Mouse (Mus musculus): ENCODE measurements around the gene Sgip1. TPM values are rescaled to one million over a fixed set of nuclear protein-coding genes. Genes with fewer than 3 reads are reported as not detected.
A peak's percentile ranks its signal among the peaks of the same experiment; 100 is the strongest.

Gene Sgip1
- 0.34 and 0.60 TPM in 2 replicates for polyA plus RNA-seq (2015; fragmentation: Nextera tagmentation; extraction: Ambion mirVana)

- no peak for ATAC-seq
- no peak within 1 kb of the TSS for H3K4me3 ChIP-seq (ENCODE audit: low read depth, low read length)
- no peak for TF ChIP-seq CTCF (IDR thresholded peaks at IDR 0.05; ENCODE audit: low read depth)
- no peak for TF ChIP-seq EP300 (IDR thresholded peaks at IDR 0.05; ENCODE audit: low read depth)
- H3K36me3 ChIP-seq (replicated peaks; ENCODE audit: insufficient read depth, low read length): no peaks in the 10 kb centered on the region
- no peak within 1 kb of the TSS for H3K4me2 ChIP-seq (ENCODE audit: low read depth, low read length)
- no peak within 1 kb of the TSS for H3K9ac ChIP-seq (replicated peaks)
- no peaks in the 10 kb centered on the region for H3K4me1 ChIP-seq (ENCODE audit: insufficient read depth)
- no peak for DNase-seq
- WGBS (ENCODE audit: insufficient replicate concordance): 57% methylated on average over 8 of the region's 8 CpGs
- H3K27me3 ChIP-seq (ENCODE audit: insufficient read depth, low read length): no peaks in the 10 kb centered on the region
- H3K27ac ChIP-seq (ENCODE audit: low read depth): no peak within 1 kb of the TSS
- H3K9me3 ChIP-seq (ENCODE audit: low read length): no peaks in the 10 kb centered on the region
Measured at GRCm38 (mm10) chr4:102741287-102741686, at the start of gene Sgip1. Gene Sgip1, plus strand, starts transcription at chr4:102741297.

- peak; percentile 70 for ATAC-seq
- Histone ChIP-seq H3K4me1 (ENCODE audit: insufficient read depth) (no peaks in the 10 kb centered on the region), H3K4me3 (ENCODE audit: low read depth, low read length) (no peak overlapping the region), H3K36me3 (replicated peaks; ENCODE audit: insufficient read depth, low read length) (no peaks in the 10 kb centered on the region), H3K27me3 (ENCODE audit: insufficient read depth, low read length) (no peaks in the 10 kb centered on the region), H3K27ac (ENCODE audit: low read depth) (no peak overlapping the region), H3K9ac (replicated peaks) (no peak overlapping the region), H3K4me2 (ENCODE audit: low read depth, low read length) (no peak overlapping the region), H3K9me3 (ENCODE audit: low read length) (no peaks in the 10 kb centered on the region)
- no peak for TF ChIP-seq EP300 (IDR thresholded peaks at IDR 0.05; ENCODE audit: low read depth)
- TF ChIP-seq CTCF (IDR thresholded peaks at IDR 0.05; ENCODE audit: low read depth): no peak
- WGBS (ENCODE audit: insufficient replicate concordance): 58% methylated on average over 4 of the region's 4 CpGs
- DNase-seq: no peak
Measured at GRCm38 (mm10) chr4:102691402-102691801, 49.7 kb upstream of the Sgip1 start.

GRCm38 (mm10) chr4:102697966-102698365 is 43.1 kb upstream of the Sgip1 start:
- Histone ChIP-seq H3K9ac (replicated peaks) (no peak overlapping the region), H3K4me1 (ENCODE audit: insufficient read depth) (no peaks in the 10 kb centered on the region), H3K27ac (ENCODE audit: low read depth) (no peak overlapping the region), H3K27me3 (ENCODE audit: insufficient read depth, low read length) (no peaks in the 10 kb centered on the region), H3K36me3 (replicated peaks; ENCODE audit: insufficient read depth, low read length) (no peaks in the 10 kb centered on the region), H3K4me3 (ENCODE audit: low read depth, low read length) (no peak overlapping the region), H3K4me2 (ENCODE audit: low read depth, low read length) (no peak overlapping the region), H3K9me3 (ENCODE audit: low read length) (no peaks in the 10 kb centered on the region)
- no peak for ATAC-seq
- DNase-seq: no peak
- TF ChIP-seq CTCF (IDR thresholded peaks at IDR 0.05; ENCODE audit: low read depth): no peak
- WGBS (ENCODE audit: insufficient replicate concordance): 87% methylated on average over 7 of the region's 7 CpGs

GRCm38 (mm10) chr4:102711731-102712130 is 29.4 kb upstream of the Sgip1 start:
- Histone ChIP-seq H3K36me3 (replicated peaks; ENCODE audit: insufficient read depth, low read length) (no peaks in the 10 kb centered on the region), H3K4me1 (ENCODE audit: insufficient read depth) (no peaks in the 10 kb centered on the region), H3K9ac (replicated peaks) (no peak overlapping the region), H3K27me3 (ENCODE audit: insufficient read depth, low read length) (no peaks in the 10 kb centered on the region), H3K4me2 (ENCODE audit: low read depth, low read length) (no peak overlapping the region), H3K4me3 (ENCODE audit: low read depth, low read length) (no peak overlapping the region), H3K27ac (ENCODE audit: low read depth) (no peak overlapping the region), H3K9me3 (ENCODE audit: low read length) (no peaks in the 10 kb centered on the region)
- TF ChIP-seq EP300 (IDR thresholded peaks at IDR 0.05; ENCODE audit: low read depth) (no peak), CTCF (IDR thresholded peaks at IDR 0.05; ENCODE audit: low read depth) (no peak)
- WGBS (ENCODE audit: insufficient replicate concordance): 47% methylated on average over 4 of the region's 4 CpGs
- ATAC-seq (no peak), DNase-seq (no peak)

- Histone ChIP-seq H3K27me3 (ENCODE audit: insufficient read depth, low read length) (no peaks in the 10 kb centered on the region), H3K36me3 (replicated peaks; ENCODE audit: insufficient read depth, low read length) (no peaks in the 10 kb centered on the region), H3K4me1 (ENCODE audit: insufficient read depth) (no peaks in the 10 kb centered on the region), H3K9ac (replicated peaks) (no peak overlapping the region), H3K4me3 (ENCODE audit: low read depth, low read length) (no peak overlapping the region), H3K27ac (ENCODE audit: low read depth) (no peak overlapping the region), H3K9me3 (ENCODE audit: low read length) (no peaks in the 10 kb centered on the region), H3K4me2 (ENCODE audit: low read depth, low read length) (no peak overlapping the region)
- TF ChIP-seq CTCF (IDR thresholded peaks at IDR 0.05; ENCODE audit: low read depth) (0 out of 2 replicates have a peak, but pooled peaks have one; percentile 4), EP300 (IDR thresholded peaks at IDR 0.05; ENCODE audit: low read depth) (no peak)
- DNase-seq (no peak), ATAC-seq (no peak)
Measured at GRCm38 (mm10) chr4:102715532-102715931, 25.6 kb upstream of the Sgip1 start.

GRCm38 (mm10) chr4:102717123-102717828 is 23.8 kb upstream of the Sgip1 start:
- no peaks in the 10 kb centered on the region for H3K9me3 ChIP-seq (ENCODE audit: low read length)
- 63% methylated on average over 5 of the region's 5 CpGs for WGBS (ENCODE audit: insufficient replicate concordance)
- no peak overlapping the region for H3K9ac ChIP-seq (replicated peaks)
- no peak overlapping the region for H3K4me2 ChIP-seq (ENCODE audit: low read depth, low read length)
- ATAC-seq (no peak), DNase-seq (no peak)
- H3K27ac ChIP-seq (ENCODE audit: low read depth): no peak overlapping the region
- TF ChIP-seq EP300 (IDR thresholded peaks at IDR 0.05; ENCODE audit: low read depth) (no peak), CTCF (IDR thresholded peaks at IDR 0.05; ENCODE audit: low read depth) (no peak)
- H3K27me3 ChIP-seq (ENCODE audit: insufficient read depth, low read length): no peaks in the 10 kb centered on the region
- H3K4me1 ChIP-seq (ENCODE audit: insufficient read depth): no peaks in the 10 kb centered on the region
- no peaks in the 10 kb centered on the region for H3K36me3 ChIP-seq (replicated peaks; ENCODE audit: insufficient read depth, low read length)
- H3K4me3 ChIP-seq (ENCODE audit: low read depth, low read length): no peak overlapping the region
